Mouse (Mus musculus) heart, adult 8-10 months (tissue): Measurements from ENCODE around the gene Rab7b. TPM values are rescaled to one million over a fixed set of nuclear protein-coding genes. Genes with fewer than 3 reads are reported as not detected.

Source experiments
- DNase-seq: peaks from one replicate; pipeline ENCODE4 v3.0.0; 2022; ENCODE audit warnings: low spot score
- total RNA-seq, 4 experiments: library from RNA; stranded (reverse); gene quantifications; 2 replicates each; pipeline ENCODE4 v1.2.4; 2022

Gene Rab7b
- total RNA-seq, 4 experiments from 2014 or later: 2.3 to 3.8 (median 3.2) TPM

- no peak for DNase-seq
Observed at GRCm38 (mm10) chr1:131738760-131739159, 50.3 kb downstream of the Rab7b start.

- no peak for DNase-seq
Observed at GRCm38 (mm10) chr1:131739481-131740160, 51.1 kb downstream of the Rab7b start.

GRCm38 (mm10) chr1:131743868-131744464, 55.5 kb downstream of the Rab7b start, which contains the start of gene Slc26a9:
Gene Slc26a9, plus strand, starts transcription at chr1:131744022.
- DNase-seq: no peak

DNA sequence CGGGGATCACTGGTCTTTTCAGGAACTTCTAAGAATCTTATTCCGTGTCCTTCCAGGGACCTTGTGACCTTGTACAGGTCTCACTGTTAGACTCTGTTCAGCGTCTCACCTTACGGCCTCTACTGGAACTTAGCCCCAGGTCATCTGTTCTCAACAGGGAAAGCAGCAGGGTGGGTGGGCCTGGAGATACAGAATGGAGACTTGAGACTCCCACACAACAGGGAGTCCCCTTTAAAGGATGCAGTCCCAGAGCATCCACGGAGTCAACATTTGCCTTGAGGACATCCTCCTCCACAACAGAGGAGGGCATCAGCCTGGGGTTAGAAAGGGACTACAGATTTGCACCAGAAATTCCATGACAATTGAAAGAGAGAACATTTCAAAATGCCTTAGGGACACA, 56.9 kb downstream of the Rab7b start:
- DNase-seq: no peak

DNA sequence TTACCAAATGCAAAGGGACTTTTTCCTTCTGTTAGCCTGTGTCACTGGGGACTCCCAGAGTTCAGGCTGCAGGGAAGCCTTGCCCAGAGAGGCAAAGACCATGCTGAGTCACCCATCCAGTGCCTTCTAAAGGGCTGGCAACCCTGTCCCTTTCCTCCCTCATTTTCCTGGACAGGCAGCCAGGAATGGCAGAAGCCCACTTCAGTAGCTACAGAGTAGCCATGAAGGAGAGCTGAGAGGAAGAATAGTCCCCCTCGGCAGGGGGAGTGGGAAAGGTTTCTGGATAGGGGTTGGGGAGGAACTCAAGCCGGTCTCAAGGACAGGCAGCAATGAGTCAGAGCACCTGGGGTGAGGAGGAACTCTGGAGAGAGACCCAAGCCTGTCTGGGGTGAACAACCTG, 59.3 kb downstream of the Rab7b start:
- no peak for DNase-seq

DNA sequence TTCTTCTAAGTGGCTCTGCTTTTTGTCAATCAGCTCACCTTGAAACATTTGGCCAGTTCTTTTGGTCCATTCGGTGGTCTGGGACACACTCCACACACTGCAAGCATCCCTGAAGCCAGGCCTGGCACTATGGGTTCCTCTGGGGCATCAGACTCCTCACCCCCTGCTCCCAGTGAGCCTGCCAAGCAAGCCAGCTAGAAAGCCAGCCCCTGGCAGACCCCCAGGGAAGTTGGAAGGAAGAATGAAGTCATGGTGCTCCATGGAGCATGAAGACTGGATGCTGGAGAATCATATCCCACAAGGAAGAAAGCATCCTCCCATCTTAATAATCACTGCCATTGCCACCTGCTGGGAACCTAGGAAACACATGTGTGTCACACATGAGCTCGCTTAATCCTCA, 60.1 kb downstream of the Rab7b start:
- no peak for DNase-seq

DNA sequence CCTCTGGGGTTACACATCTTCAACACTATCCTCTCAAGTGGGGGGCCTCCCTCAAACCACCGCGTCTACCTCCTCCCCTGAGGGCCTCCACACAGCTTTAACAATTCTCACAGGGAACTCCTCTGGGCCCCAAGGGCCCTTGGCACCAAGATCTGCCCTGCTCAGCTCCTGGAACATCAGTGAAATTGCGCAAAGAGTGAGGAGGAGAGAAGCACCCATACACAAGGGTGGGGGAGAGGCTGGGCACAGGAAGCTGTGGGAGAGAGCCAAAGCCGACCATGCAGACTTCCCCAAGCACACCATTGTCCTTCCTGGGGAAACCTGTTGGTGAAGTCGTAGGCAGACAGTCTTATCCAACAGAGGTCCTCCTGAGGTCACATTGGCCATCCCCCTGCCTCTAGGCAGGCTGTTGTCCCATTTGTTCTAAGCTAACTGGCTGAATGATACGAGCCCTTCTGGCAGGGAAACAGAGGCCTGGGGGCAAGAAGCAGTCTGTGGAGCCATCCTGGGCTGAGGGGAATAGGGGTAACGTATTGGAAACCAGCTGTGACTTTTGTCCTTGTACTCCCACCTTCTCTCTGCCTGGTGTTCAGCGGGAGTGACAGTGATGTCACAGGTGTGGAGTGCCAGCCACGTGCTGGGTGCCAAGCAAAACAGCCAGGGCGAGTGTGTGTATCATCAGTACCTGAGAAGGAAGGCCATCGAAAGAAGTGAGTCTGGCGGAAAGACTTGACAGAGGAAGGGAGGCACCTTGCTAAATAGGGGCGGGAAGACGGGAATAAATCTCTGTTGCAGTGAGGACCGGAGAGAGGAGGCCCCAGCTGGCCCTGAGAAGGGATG, 61.4 kb downstream of the Rab7b start:
- DNase-seq: no peak

DNA sequence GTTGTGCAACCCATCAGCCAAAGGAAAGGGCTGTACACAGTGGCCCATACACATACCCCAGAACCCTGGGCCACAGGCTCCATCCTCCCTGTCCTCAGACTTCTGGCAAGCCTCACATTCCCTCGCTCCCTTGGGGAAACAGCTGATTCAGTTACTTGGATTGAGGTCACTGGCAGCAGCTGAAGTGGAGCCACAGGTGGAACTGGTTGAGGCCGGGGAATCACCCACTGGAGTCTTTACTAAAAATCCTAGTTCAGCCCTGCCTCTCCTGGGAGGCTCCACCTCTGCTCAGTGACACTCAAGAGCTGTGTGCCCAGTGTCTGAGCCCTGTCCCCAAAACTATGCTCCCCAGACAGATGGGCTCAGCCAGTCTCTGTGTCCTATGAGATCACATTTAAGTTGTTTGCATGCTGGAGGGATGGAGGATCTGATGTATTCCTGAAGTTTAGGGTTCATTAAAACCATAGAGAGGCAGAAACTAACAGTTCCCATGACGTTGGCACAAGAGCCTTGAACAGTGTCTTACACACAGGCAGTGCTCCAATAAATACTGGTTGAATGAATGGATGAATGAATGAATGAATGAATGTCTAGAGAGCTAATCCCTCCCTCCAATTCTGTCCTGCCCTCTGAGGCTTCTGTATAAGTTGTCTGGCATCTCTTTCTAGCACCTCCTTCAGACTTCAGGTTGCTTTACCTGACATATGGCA, 62.8 kb downstream of the Rab7b start:
- DNase-seq: peak; percentile 22

- DNase-seq: no peak
Observed at GRCm38 (mm10) chr1:131751891-131752311, 63.4 kb downstream of the Rab7b start.

DNA sequence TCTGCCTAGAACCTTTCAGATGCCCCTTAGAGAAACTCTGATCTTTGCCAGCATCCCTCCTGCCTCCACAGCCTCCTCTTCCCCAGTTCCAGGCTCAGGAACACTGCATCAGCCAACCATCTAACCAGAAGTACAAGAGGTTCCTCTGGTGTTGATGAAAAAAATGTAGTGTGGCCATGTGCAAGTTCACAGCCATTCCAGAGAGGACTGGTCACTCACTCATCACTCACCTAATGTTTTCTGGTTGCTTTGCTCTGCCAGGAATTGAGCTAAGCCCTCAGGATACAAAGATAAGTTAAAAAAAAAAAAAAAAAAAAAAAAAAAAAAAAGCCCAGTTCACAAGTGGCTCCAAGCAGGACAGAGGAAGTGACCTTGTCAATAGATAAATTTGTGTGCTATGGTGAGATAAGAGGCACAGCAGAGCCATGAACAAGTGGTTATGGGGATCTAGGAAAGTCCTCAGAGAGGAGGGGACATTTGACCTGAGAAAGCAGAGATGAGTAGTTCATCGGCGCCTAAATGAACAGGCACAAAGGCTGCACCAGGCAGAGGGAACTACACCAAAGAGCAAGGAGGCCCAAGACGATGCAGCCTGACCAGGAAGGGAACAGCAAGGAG, 65.8 kb downstream of the Rab7b start:
- no peak for DNase-seq

DNA sequence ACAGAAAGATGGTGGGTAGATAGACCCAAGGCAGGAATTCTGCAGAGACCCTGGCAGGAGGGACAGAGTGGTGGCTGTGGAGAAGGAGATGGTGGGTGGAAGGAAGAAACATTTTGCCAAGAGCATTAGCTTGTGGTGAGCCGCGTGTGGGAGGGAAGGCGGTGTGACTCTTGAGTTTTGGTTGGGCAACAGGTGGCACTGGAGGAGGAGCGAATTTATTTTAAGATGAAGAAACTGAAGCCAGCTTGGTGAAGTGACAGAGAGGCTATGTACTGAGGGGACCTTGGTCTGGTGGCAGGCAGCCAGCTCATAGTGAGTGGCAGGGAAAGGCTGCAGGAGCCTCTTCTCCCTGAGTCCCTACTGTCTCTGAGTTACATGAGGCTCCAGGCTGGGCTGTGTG, 66.4 kb downstream of the Rab7b start:
- DNase-seq: no peak

- DNase-seq: no peak
Observed at GRCm38 (mm10) chr1:131757211-131757610, 68.7 kb downstream of the Rab7b start.

DNA sequence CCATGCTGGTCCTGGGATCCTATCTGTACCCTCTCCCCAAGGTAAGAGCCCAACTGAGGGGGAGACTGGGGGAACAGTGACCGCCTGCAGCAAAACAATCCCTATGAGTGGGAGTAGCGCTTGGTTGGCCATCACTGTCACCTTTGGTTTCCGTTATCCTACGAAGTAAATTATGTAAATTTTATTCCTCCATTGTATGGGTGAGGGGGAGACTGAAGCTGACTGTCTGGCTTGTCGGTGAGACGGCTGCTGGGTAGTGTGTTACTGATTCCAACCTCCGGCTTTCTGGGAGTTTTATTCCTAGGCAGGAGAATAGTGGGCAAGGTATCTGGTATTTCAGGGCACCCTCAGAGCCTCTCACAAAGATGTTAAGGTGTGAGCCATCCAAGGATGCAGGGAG, 70.3 kb downstream of the Rab7b start:
- DNase-seq: no peak

- DNase-seq: no peak
Observed at GRCm38 (mm10) chr1:131759667-131760427, 71.4 kb downstream of the Rab7b start.

DNA sequence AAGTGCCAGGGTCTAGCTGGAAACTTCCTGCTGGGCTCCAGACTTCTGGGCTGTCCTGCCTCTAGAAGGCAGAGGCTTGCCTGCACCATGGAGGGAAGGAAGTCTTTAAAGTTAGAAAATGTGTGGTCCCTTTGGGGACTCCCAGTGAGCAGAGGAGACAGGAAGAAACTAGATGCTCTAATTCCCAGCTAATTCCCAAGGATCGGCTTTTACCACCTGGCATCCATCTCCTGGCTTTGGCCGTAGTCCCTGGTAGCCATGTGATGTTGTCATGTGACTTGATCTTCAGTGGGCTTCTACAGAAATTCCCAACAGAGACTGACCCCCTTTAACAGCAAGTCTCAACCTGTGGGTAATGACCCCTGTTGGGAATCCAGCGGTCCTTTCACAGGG, 71.9 kb downstream of the Rab7b start:
- DNase-seq: no peak

DNA sequence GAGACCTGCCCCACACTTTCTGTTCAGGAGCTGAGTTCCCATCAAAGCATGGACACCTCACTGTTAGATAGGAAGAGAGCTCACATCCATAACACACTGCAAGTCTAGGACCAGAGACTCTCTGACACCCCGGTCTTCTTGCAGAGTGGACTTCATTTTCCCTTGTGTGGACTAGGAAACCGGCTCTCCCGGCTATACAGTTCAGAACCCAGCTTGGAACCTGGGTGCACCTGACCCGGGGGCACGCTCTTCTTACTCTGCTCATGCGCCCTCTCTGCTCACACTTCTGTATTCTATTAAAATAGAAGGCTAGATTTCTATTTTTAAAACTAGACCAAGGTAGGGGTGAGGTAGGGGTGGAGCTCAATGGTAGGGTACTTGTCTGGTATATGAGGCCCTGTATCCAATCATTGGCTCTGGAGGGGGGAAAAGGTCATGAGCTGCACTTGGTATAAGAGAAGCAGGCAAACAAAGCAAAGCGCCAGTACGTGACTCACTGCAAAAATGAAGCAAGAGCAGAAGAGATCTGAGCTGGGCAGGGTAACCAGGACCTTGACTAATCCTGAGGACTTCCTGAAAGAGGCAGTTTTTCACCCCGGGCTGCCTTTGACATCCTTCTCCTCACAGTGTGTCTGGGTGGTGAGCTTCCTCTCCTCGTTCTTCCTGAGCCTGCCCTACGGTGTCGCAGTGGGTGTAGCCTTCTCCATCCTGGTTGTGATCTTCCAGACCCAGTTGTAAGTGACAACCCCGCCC, 72.8 kb downstream of the Rab7b start:
- no peak for DNase-seq

- no peak for DNase-seq
Observed at GRCm38 (mm10) chr1:131763683-131764082, 75.2 kb downstream of the Rab7b start.

- DNase-seq: no peak
Observed at GRCm38 (mm10) chr1:131764581-131765338, 76.3 kb downstream of the Rab7b start.
